In genomic region chr10:108202126-108202525, GRCm38 (mm10) we compare ENCODE assay signal across 18 mouse cellular contexts. TPM values are rescaled to one million over a fixed set of nuclear protein-coding genes. Genes with fewer than 3 reads are reported as not detected.
DNase-seq lines count a peak whose midpoint lies in the region; ATAC-seq and TF ChIP-seq lines count a peak whose summit lies in the region.
"Had no signal": no experiment of that assay in that cellular context is flagged by ENCODE, and none has a peak within 500 bp of the region (broad histone marks: within the 10 kb centered on the region; RNA-seq: fewer than 3 reads in every experiment).

No protein-coding gene starts in this region.

- no peak for DNase-seq in kidney, postnatal 10 days
- DNase-seq: adrenal gland, adult 2 months; adrenal gland, postnatal 36 days; cerebellum, adult 2 months; cerebellum, postnatal 10 days; embryo, embryonic 11 days; gastrocnemius, postnatal 36 days; heart, adult 11 months; heart, postnatal 10 days; heart, postnatal 4 days; kidney, adult 18-20 months had no signal

- TF ChIP-seq CTCF in embryonic fibroblast, embryonic 13.5 days (IDR thresholded peaks at IDR 0.05; ENCODE audit: borderline replicate concordance, insufficient read depth, low read length) = no peak

- no peak overlapping the region for H3K4me3 ChIP-seq in forebrain, embryonic 15.5 days
- H3K4me3 ChIP-seq in forebrain, embryonic 16.5 days (replicated peaks; ENCODE audit: low read length) = no peak overlapping the region
- no peak overlapping the region for H3K4me3 ChIP-seq in kidney, embryonic 16.5 days (ENCODE audit: low read length)
- no peak overlapping the region for H3K4me3 ChIP-seq in embryonic fibroblast, embryonic 13.5 days (ENCODE audit: insufficient read depth, low read length)
- H3K4me3 ChIP-seq: embryonic facial prominence, embryonic 15.5 days; intestine, embryonic 15.5 days had no signal

- no peak overlapping the region for H3K4me2 ChIP-seq in forebrain, embryonic 15.5 days (replicated peaks)
- H3K4me2 ChIP-seq in forebrain, embryonic 16.5 days (ENCODE audit: low read length) = no peak overlapping the region
- H3K4me2 ChIP-seq in kidney, embryonic 16.5 days (replicated peaks; ENCODE audit: low read depth, low read length) = no peak overlapping the region
- H3K4me2 ChIP-seq: embryonic facial prominence, embryonic 15.5 days; intestine, embryonic 15.5 days had no signal

- 74% methylated on average over 4 of the region's 4 CpGs for WGBS in forebrain, embryonic 15.5 days
- WGBS in forebrain, embryonic 16.5 days = 69% methylated on average over 4 of the region's 4 CpGs
- WGBS in kidney, embryonic 16.5 days = 77% methylated on average over 4 of the region's 4 CpGs

- ATAC-seq in forebrain, embryonic 15.5 days (replicated peaks) = 0 out of 2 replicates have a peak, but pooled peaks have one; percentile 32
- no peak for ATAC-seq in forebrain, embryonic 16.5 days
- peak; percentile 39; the same call in 1 of the 2 replicates for ATAC-seq in kidney, embryonic 16.5 days (ENCODE audit: low FRiP score, low TSS enrichment)
- ATAC-seq in common myeloid progenitor, adult 5-6 weeks (replicated peaks; ENCODE audit: low read depth, poor library complexity, severe bottlenecking) = 0 out of 2 replicates have a peak, but pooled peaks have one; percentile 24
- ATAC-seq: intestine, embryonic 15.5 days had no signal

- no peak overlapping the region for H3K9ac ChIP-seq in forebrain, embryonic 15.5 days (replicated peaks)
- no peak overlapping the region for H3K9ac ChIP-seq in forebrain, embryonic 16.5 days (replicated peaks; ENCODE audit: low read depth, low read length)
- H3K9ac ChIP-seq in kidney, embryonic 16.5 days (replicated peaks; ENCODE audit: low read length) = no peak overlapping the region
- H3K9ac ChIP-seq: embryonic facial prominence, embryonic 15.5 days; intestine, embryonic 15.5 days had no signal

- TF ChIP-seq POLR2A in embryonic fibroblast, embryonic 13.5 days (IDR thresholded peaks at IDR 0.05; ENCODE audit: low read depth, low read length) = no peak

- no peaks in the 10 kb centered on the region for H3K27me3 ChIP-seq in forebrain, embryonic 15.5 days
- H3K27me3 ChIP-seq in forebrain, embryonic 16.5 days (replicated peaks; ENCODE audit: control insufficient read depth, insufficient read depth, low read length) = no peaks in the 10 kb centered on the region
- no peaks in the 10 kb centered on the region for H3K27me3 ChIP-seq in kidney, embryonic 16.5 days (ENCODE audit: insufficient read depth, low read length)
- H3K27me3 ChIP-seq: embryonic facial prominence, embryonic 15.5 days; intestine, embryonic 15.5 days had no signal

- H3K27ac ChIP-seq in forebrain, embryonic 15.5 days (replicated peaks) = no peak overlapping the region
- H3K27ac ChIP-seq in forebrain, embryonic 16.5 days (ENCODE audit: low read length) = no peak overlapping the region
- H3K27ac ChIP-seq in kidney, embryonic 16.5 days (ENCODE audit: low read length) = no peak overlapping the region
- H3K27ac ChIP-seq in embryonic fibroblast, embryonic 13.5 days (ENCODE audit: insufficient read depth, low read length) = peak overlapping the region; percentile 34
- H3K27ac ChIP-seq: embryonic facial prominence, embryonic 15.5 days; intestine, embryonic 15.5 days had no signal

- H3K4me1 ChIP-seq in forebrain, embryonic 15.5 days = no peaks in the 10 kb centered on the region; the same call in 1 of the 2 replicates
- H3K4me1 ChIP-seq in forebrain, embryonic 16.5 days (replicated peaks; ENCODE audit: control insufficient read depth, insufficient read depth, low read length) = no peaks in the 10 kb centered on the region
- no peaks in the 10 kb centered on the region for H3K4me1 ChIP-seq in kidney, embryonic 16.5 days (ENCODE audit: insufficient read depth, low read length)
- peaks cover 4% of the 10 kb centered on the region; the same call in 1 of the 2 replicates for H3K4me1 ChIP-seq in embryonic fibroblast, embryonic 13.5 days (ENCODE audit: control insufficient read depth, insufficient read depth, low read length)
- H3K4me1 ChIP-seq: embryonic facial prominence, embryonic 15.5 days; intestine, embryonic 15.5 days had no signal

- no peaks in the 10 kb centered on the region for H3K9me3 ChIP-seq in forebrain, embryonic 15.5 days
- H3K9me3 ChIP-seq in forebrain, embryonic 16.5 days (ENCODE audit: control insufficient read depth, low read length) = no peaks in the 10 kb centered on the region
- no peaks in the 10 kb centered on the region for H3K9me3 ChIP-seq in kidney, embryonic 16.5 days (ENCODE audit: low read length)
- H3K9me3 ChIP-seq: embryonic facial prominence, embryonic 15.5 days; intestine, embryonic 15.5 days had no signal

- peaks cover 7% of the 10 kb centered on the region; the same call in 1 of the 2 replicates for H3K36me3 ChIP-seq in forebrain, embryonic 15.5 days
- H3K36me3 ChIP-seq in forebrain, embryonic 16.5 days (ENCODE audit: control insufficient read depth, insufficient read depth) = no peaks in the 10 kb centered on the region
- H3K36me3 ChIP-seq in kidney, embryonic 16.5 days (ENCODE audit: insufficient read depth, low read length) = peaks cover 3% of the 10 kb centered on the region

RNA-seq across cellular contexts. Expression of gene Ppp1r12a, which starts 40.1 kb away (rescaled TPM):
- 80.1 and 82.4 TPM in 2 replicates for polyA plus RNA-seq in forebrain, embryonic 15.5 days (2015; fragmentation: Nextera tagmentation; extraction: Ambion mirVana)
- 81.7 and 87.3 TPM in 2 replicates for polyA plus RNA-seq in forebrain, embryonic 16.5 days (2015; fragmentation: Nextera tagmentation; extraction: Ambion mirVana)
- polyA plus RNA-seq in kidney, embryonic 16.5 days (2015; fragmentation: Nextera tagmentation; extraction: Ambion mirVana) = 91.1 and 97.7 TPM in 2 replicates
- 147 and 172 TPM in 2 replicates for total RNA-seq in common myeloid progenitor, adult 5-6 weeks (2017)
- 152 and 168 TPM in 2 replicates for polyA plus RNA-seq in embryonic fibroblast, embryonic 13.5 days (2011; ENCODE audit: insufficient read length, low read depth, missing spikeins)
